Mouse (Mus musculus) liver, postnatal 0 days (tissue): ENCODE results near the gene Map3k4.

Experiments used
- CTCF ChIP-seq: sonication (generic); IDR thresholded peaks from 2 replicates; pipeline ENCODE4 v1.5.1; 2016; ENCODE audit warnings: antibody characterized with exemption, low read depth
- EP300 ChIP-seq: IDR thresholded peaks from 2 replicates; pipeline ENCODE4 v1.6.1; 2016; ENCODE audit warnings: antibody characterized with exemption, low read depth, mild to moderate bottlenecking

DNA sequence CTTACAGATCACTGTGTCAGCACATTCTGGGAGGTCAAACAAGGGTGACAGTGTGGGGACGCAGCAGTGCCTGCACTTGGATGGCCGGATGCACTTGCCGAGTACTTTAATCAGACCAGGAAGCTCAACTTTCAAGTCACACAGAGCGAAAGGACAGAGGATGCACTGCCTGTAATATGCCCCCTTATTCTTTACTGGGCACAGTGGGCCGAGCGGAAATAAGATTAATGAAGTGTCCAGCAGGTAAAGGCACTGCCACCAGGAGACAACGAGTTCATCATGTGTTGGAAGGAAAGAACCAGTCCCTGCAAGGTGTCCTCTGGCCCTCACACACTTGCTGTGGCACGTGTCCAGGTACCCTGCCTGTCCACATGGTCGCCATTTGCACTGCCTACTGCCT, 94.5 kb downstream of the Map3k4 start:
- TF ChIP-seq CTCF (no peak), EP300 (no peak)
